Mouse (Mus musculus) neural tube, embryonic 14.5 days (tissue): ENCODE results near the gene Acbd6. TPM values are rescaled to one million over a fixed set of nuclear protein-coding genes. Genes with fewer than 3 reads are reported as not detected.

Experiments used
- ATAC-seq: fragments of 200-750 bp; cut with Nextera tagmentation; 2 replicates; pipeline ENCODE4 v1.8.0; 2017; ENCODE audit warnings: low read depth, mild to moderate bottlenecking, moderate TSS enrichment, moderate library complexity
- H3K27ac ChIP-seq: fragments of 300-500 bp; sonication (generic); 2 replicates; pipeline ENCODE4 v1.5.1; 2014; ENCODE audit warnings: low read depth, mild to moderate bottlenecking, control low read depth, low read length, moderate library complexity, mixed read lengths
- H3K27me3 ChIP-seq: fragments of 300-500 bp; sonication (generic); 2 replicates; pipeline ENCODE4 v1.6.1; 2014; ENCODE audit warnings: low read length; ENCODE audit not compliant: control insufficient read depth, insufficient read depth
- H3K36me3 ChIP-seq: fragments of 300-500 bp; sonication (generic); 2 replicates; pipeline ENCODE4 v1.6.1; 2014; ENCODE audit warnings: low read length, mixed read lengths; ENCODE audit not compliant: control insufficient read depth, insufficient read depth
- H3K4me1 ChIP-seq: fragments of 300-500 bp; sonication (generic); 2 replicates; pipeline ENCODE4 v1.6.1; 2014; ENCODE audit warnings: low read length; ENCODE audit not compliant: control insufficient read depth, insufficient read depth
- H3K4me2 ChIP-seq: fragments of 300-500 bp; sonication (generic); 2 replicates; pipeline ENCODE4 v1.6.1; 2014; ENCODE audit warnings: mild to moderate bottlenecking, low read depth, low read length, control low read depth
- H3K4me3 ChIP-seq: fragments of 300-500 bp; sonication (generic); 2 replicates; pipeline ENCODE4 v1.5.1; 2014; ENCODE audit warnings: low read depth, low read length, control low read depth, mixed read lengths
- H3K9ac ChIP-seq: fragments of 300-500 bp; sonication (generic); replicated peaks from 2 replicates; pipeline ENCODE4 v1.6.1; 2014; ENCODE audit warnings: low read depth, mild to moderate bottlenecking, control low read depth, low read length, mixed read lengths
- H3K9me3 ChIP-seq: fragments of 300-500 bp; sonication (generic); 2 replicates; pipeline ENCODE4 v1.6.1; 2016; ENCODE audit warnings: low read length; ENCODE audit not compliant: control insufficient read depth
- WGBS: fragments of 180-500 bp; shearing (Covaris S2); extraction: QIAGEN DNeasy Blood & Tissue Kit; methylation state at CpG from one replicate; pipeline ENCODE4 v1.1.7; 2014; 5-methylcytosine and 5-hydroxymethylcytosine counted together
- polyA plus RNA-seq: library from polyadenylated mRNA; unstranded; fragments of >200 nt; fragmentation: Nextera tagmentation; extraction: Ambion mirVana; gene quantifications from 2 replicates; pipeline ENCODE4 v1.2.1, GENCODE M21; 2014

Gene Acbd6
- polyA plus RNA-seq, 1 experiment from 2014 or later = 108 TPM

DNA sequence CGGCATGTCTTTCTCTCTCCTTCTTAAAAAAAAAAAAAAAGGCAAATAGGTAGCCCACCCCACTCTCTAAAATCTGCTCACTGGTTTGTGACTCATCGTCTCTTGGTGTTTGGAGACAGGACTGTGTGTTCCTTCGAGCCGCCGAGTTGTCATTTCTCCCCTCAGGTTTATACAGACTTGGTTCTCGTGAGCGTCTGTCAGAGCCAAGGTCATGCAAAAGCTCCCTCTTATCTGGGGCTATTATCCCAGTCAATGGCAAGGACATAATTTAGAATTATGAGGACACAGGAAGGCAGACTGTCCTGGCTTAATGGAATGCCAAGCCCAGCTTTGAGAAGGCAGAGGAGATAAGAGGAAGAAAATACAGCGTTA, 30.1 kb upstream of the Acbd6 start:
- no peaks in the 10 kb centered on the region for H3K27me3 ChIP-seq
- 0 out of 2 replicates have a peak overlapping the region, but pooled peaks have one; percentile 35 for H3K27ac ChIP-seq
- H3K4me2 ChIP-seq = no peak overlapping the region
- no peaks in the 10 kb centered on the region for H3K36me3 ChIP-seq
- no peak for ATAC-seq
- no peak overlapping the region for H3K4me3 ChIP-seq
- no peak overlapping the region for H3K9ac ChIP-seq
- H3K9me3 ChIP-seq = no peaks in the 10 kb centered on the region
- H3K4me1 ChIP-seq = peaks cover 12% of the 10 kb centered on the region
- 20% methylated on average over 8 of the region's 8 CpGs for WGBS

DNA sequence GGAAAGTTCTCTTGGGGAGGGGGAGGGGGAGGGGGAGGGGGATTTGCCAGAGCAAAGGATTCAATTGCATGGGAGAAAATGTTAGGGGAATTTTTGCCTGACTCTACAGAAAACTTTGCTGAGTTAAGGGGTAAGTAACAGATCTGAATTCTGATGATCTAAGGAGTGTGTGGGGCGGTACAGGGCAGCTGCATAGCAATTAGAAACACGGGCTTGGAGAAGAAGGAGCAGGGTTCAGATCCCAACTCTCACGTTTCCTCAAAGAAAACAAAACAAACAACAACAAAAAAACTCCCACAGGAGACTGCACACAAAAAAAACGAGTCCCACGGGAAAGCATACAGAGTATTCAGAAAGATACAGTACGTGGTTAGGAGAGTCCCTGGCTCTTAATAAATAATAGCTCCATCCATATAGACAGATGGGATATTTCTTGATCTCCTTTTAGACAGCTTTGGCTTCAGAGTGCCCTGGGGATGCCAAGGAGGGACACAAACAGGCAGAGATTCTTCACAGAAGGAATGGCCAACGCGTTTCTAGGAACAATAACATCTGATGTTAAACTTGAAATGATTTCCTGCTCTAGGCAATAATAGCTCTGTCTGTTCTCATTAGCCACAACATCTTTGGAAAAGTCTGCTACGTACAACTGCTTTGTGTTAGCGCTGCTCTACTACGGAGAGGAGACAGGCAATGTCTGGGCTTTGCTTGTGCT, 29.4 kb upstream of the Acbd6 start:
- Histone ChIP-seq H3K36me3 (no peaks in the 10 kb centered on the region), H3K9me3 (no peaks in the 10 kb centered on the region), H3K27ac (no peak overlapping the region), H3K27me3 (no peaks in the 10 kb centered on the region), H3K9ac (no peak overlapping the region), H3K4me1 (peaks cover 12% of the 10 kb centered on the region), H3K4me2 (no peak overlapping the region), H3K4me3 (no peak overlapping the region)
- ATAC-seq = peak; percentile 9; the same call in 1 of the 2 replicates
- 24% methylated on average over 11 of the region's 11 CpGs for WGBS

DNA sequence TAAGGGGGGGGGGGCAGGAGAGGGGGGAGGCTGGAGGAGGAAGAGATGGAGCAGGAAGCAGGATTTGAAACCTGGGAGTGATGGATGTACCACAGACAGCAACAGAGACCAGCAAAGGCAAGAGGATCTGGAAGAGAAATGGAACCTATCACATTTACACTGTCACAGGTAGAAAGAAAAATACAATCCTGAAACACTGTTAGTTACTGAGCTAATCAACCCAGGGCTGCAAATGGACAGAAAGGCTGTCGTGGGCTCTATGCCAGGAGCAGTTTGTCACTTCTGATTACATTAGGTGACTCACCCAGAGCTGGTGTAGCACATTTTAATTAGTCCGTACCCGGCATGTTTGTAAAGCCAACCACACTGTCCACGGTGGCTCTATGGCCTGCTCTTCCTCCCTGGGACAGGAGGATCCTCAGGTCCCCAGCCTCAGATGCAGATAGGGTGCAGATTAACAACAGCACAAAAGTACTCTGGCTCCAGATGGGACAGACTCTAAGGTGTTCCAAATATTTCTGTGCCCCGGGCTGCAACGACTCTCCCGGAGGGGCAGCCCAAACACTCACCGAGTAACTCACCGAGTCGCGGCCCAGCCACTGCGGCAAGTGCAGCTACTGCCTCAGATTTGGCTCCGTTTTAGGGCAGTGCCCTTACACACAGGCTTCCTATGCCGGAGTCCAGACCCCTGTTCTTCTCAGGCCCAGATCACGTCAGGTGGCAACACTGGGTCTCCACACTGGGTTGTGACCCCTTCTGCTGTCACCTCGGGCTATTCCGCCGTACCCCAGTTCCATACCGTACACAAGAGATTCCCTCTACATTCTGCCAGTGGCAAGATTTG, 28.6 kb upstream of the Acbd6 start:
- no peak overlapping the region for H3K4me2 ChIP-seq
- no peaks in the 10 kb centered on the region for H3K36me3 ChIP-seq
- WGBS = 75% methylated on average over 19 of the region's 19 CpGs
- ATAC-seq = peak; percentile 55; the same call in 1 of the 2 replicates
- no peaks in the 10 kb centered on the region for H3K27me3 ChIP-seq
- H3K27ac ChIP-seq = no peak overlapping the region
- no peak overlapping the region for H3K4me3 ChIP-seq
- H3K9ac ChIP-seq = no peak overlapping the region
- peaks cover 12% of the 10 kb centered on the region for H3K4me1 ChIP-seq
- no peaks in the 10 kb centered on the region for H3K9me3 ChIP-seq

DNA sequence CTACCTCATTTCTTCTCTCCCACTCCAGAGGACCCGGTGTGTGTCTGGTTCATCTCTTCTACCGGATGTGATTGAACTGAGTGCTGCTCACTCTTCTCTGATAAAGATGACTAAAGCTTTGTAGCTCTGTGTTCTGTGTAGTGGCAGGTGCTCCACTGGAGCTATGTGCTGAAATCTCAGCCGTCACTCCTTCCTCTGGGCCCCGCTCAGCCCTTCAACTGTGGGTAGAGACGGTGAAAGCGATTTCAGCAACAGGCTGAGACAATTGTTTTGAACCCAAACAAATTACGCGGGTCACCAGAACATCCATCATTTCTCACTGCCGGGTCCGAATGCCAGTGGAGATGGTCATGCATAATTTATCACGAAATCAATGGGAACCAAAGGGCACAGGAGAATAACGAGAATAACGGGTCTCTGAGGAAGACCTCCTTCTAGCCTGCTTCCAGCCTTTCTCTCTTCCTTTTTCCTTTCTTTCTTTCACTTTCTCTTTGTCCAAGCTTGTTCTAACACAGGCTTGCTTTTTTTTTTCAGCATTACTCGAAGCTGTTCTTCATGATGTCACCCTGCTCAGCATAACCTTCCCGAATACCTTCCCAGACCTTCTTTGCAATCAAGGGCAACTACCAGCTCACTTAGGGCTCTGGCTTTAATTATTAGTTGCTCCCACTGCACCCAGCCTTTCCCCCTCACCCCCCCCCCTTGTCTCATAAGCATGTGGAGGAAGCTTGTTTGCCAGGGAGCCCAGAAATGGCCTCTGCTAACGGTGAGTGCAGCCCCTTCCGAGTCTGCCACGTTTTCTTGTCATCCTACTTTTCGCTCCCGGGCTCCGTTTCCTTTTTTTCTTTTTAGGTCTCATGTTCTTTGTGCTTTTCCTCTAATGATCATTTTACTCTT, 27.1 kb upstream of the Acbd6 start:
- ATAC-seq = no peak
- Histone ChIP-seq H3K36me3 (no peaks in the 10 kb centered on the region), H3K4me2 (peak overlapping the region; percentile 31; the same call in 1 of the 2 replicates), H3K4me1 (peaks cover 12% of the 10 kb centered on the region), H3K9me3 (no peaks in the 10 kb centered on the region), H3K27me3 (no peaks in the 10 kb centered on the region), H3K9ac (no peak overlapping the region), H3K4me3 (no peak overlapping the region), H3K27ac (no peak overlapping the region)
- 25% methylated on average over 21 of the region's 21 CpGs for WGBS

DNA sequence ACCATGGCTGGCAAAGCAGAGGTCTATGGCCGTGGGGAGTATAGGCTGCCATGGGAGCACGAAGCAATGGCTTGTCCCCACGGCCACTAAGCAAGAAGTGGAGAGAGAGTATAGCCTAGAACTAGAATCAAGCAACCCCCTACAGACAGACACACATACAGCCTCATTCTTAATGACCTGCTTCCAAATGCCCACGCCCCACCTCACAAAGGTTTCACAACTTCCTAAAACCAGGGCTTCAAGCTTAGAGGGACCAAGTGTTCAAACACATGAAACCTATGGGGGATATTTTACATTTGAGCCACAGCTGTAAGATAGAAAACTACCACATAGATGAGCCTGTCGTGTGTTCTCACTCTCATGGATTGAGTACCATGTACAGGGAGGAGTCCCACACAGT, 25.5 kb upstream of the Acbd6 start:
- no peak overlapping the region for H3K4me3 ChIP-seq
- no peaks in the 10 kb centered on the region for H3K36me3 ChIP-seq
- 96% methylated on average over 5 of the region's 5 CpGs for WGBS
- H3K9ac ChIP-seq = no peak overlapping the region
- no peaks in the 10 kb centered on the region for H3K9me3 ChIP-seq
- peaks cover 12% of the 10 kb centered on the region for H3K4me1 ChIP-seq
- no peaks in the 10 kb centered on the region for H3K27me3 ChIP-seq
- no peak overlapping the region for H3K4me2 ChIP-seq
- ATAC-seq = no peak
- no peak overlapping the region for H3K27ac ChIP-seq

DNA sequence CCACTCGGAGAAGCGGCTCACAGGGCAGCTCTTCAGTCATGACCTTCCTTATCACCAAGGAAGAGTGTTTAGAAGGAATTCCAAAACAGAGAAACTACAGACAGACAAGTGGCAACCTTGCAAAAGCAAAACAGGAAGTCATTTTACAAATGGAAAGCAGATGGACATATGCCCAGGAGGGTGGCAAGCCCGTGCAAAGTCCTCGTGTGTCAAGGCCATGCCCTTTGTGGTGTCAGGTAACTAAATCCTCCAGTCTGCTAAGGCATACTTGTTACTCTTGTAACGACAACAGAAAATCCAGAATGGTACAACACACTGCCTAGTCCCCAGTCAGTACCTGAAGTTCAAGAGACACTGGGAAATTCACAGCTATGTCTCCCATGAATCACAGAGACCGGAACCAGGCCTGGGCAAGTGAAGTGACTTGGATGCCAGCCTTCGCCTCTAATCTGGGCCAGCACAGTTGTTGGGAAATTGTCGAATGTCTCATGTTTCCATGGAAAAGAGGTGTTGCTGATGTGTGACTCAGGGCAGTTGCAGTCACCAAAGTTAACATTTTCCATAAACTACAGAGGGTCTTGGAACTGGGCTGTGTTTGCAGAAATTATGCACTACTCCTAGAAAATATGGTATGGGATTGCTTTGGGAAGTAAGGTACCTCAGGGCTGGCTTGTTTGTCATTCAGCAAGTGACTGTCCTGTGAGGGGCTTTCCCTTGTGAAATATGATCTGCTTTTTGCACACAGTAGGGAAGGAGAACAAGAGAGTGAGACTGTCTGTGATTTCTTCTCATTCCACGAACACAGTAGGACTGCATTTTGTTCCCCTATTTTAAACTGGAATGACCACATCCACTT, 24.9 kb upstream of the Acbd6 start:
- H3K27ac ChIP-seq = no peak overlapping the region
- 79% methylated on average over 9 of the region's 9 CpGs for WGBS
- H3K27me3 ChIP-seq = no peaks in the 10 kb centered on the region
- no peak overlapping the region for H3K4me2 ChIP-seq
- peaks cover 12% of the 10 kb centered on the region for H3K4me1 ChIP-seq
- no peak overlapping the region for H3K4me3 ChIP-seq
- H3K9me3 ChIP-seq = no peaks in the 10 kb centered on the region
- no peaks in the 10 kb centered on the region for H3K36me3 ChIP-seq
- H3K9ac ChIP-seq = no peak overlapping the region
- ATAC-seq = no peak

DNA sequence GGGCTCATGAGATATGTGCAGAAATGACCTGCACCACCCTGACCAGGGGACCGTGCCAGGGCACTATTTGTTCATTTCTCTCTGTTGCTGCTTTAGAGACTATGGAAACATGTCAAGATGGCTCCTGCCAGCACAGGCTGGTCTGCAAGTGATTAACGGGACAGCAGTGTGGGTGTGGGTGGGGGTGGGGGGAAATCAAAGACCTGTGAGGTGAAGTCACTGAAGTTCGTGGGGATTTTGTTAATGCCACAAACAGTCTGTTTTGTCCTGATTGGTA, 24.3 kb upstream of the Acbd6 start:
- WGBS = 84% methylated on average over 3 of the region's 3 CpGs
- H3K36me3 ChIP-seq = no peaks in the 10 kb centered on the region

DNA sequence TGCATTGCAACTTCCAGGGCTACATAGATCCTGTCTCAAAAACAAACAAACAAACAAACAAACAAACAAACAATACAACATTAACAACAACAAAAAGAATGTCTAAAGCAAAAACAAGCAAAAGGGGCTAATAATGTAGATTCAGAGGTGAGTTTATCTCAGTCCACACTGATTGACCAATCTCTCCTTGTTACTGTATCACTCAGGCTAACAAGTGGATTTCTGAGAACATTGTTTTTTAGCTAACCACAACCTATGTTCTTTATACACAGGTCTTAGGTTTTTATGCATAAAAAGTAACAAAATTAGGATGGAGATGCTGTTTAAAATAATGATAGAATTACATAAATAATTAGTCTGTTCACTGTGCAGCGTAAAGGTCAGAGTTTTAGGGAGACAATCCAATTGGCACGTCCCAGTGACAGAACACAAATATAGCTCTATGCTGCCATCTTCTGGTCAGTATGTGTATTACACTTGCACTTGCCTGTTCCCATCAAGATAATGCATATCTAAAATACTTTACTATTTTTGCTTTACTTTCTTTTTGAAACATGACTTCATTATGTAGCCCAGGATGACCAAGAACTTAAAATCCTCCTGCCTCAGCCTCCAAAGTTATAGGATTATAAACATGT, 20.8 kb upstream of the Acbd6 start:
- Histone ChIP-seq H3K27me3 (no peaks in the 10 kb centered on the region), H3K9ac (no peak overlapping the region), H3K27ac (no peak overlapping the region), H3K4me1 (no peaks in the 10 kb centered on the region), H3K9me3 (no peaks in the 10 kb centered on the region), H3K36me3 (no peaks in the 10 kb centered on the region), H3K4me2 (no peak overlapping the region), H3K4me3 (no peak overlapping the region)
- WGBS = 4% methylated on average over 2 of the region's 2 CpGs
- ATAC-seq = no peak

More for the DNA sequence above, 24.3 kb upstream of the Acbd6 start:
- Histone ChIP-seq H3K4me3 (no peak overlapping the region), H3K27ac (no peak overlapping the region), H3K4me1 (peaks cover 12% of the 10 kb centered on the region), H3K9me3 (no peaks in the 10 kb centered on the region), H3K27me3 (no peaks in the 10 kb centered on the region), H3K4me2 (no peak overlapping the region), H3K9ac (no peak overlapping the region)
- no peak for ATAC-seq
